Mouse (Mus musculus): Measurements from ENCODE around the gene Snw1.
A peak's percentile ranks its signal among the peaks of the same experiment; 100 is the strongest.
"Not testable (repeated sequence)": the region's sequence is repeated elsewhere in the genome, so short reads cannot be mapped to it uniquely, and the experiment has no call there.

Snw1 gene

DNA sequence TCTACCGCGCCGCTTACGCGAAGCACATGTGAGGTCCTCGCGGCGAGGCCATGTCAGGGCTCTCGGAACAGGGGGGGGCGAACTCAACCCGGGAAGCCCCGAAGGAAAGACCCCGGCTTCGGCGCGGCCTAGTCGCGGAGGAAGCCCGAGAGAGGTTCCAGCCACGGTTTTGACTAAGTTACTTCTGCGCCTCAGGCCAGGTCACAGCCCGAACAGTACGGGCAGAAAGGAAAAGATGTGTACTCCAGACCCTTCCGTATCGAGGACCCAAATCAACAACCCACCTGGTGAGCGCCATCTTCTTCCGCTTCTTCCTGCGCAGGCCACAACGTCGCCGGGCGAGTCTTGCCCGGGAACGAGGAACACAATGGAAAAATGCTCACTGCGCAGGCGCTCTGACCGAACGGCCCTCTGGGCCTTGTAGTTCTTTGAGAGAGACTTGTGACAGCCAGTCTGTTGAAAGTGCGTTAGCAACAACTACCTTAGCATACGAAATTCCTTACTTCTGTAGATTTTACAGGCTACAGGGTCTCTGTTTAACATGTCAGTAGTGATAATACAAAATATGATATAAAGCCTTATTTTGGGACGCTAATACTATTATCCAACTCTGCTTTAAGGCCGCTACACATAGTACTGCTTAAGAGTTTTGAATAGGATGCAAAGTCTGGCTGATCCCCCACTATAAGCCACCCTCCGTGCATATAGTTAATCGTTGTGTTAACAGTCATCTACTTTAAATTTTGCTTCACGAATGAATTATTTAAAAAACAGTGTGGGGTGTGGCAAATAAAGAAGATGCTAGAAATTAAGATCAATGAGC is at the start of gene Snw1:
TSS of gene Snw1 (minus strand) at position 311 of the 823 bp plus-strand sequence.
- peak; percentile 92 for DNase-seq

DNA sequence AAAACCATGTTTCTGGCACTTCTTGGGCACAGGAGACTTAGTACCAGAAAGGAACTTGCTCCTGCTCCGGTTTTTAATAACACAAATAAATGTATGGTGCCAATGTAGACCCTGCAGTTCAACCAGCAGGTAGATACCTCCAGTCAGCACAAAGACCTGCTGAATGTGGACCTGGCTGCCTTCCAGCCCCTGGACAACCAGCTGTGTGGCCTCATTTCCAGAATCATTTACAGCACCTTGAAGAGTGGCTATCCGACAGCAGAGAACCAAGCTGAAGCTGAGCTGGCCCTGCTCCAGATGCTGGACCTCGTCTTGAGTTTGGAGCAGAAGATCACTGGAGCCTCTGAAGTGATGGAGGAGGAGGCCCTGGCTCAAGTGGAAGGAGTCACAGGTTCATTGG is 47.5 kb upstream of the Snw1 start:
- DNase-seq: peak; percentile 2

GRCm38 (mm10) chr12:87514016-87514415 is 41.9 kb upstream of the Snw1 start, which contains the start of gene Gm8300:
Gene Gm8300 (plus strand): TSS chr12:87514316.
- not testable (repeated sequence) for DNase-seq

GRCm38 (mm10) chr12:87494421-87494820 is 22.3 kb upstream of the Snw1 start, which contains the start of gene Gm5788:
Gene Gm5788 (plus strand): TSS chr12:87494721.
- not testable (repeated sequence) for DNase-seq

DNA sequence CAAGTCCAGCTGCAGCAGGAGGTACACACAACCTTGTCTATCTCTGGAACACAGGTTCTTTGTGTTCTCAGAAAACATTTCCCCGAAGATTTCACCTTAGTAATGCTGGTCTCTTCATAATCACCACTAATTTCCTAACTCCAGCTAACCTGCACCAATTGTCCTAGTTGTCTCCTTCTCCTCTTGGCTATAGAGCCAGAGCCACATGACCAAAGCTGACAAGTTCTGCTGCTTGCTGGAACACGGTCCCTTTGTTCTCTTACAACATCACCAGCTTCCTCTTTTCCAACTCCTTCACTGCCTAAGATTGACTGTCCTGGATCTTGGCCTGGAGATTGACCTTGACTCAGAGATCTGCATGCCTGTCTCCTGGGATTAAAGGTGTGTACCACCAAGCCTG is 16.6 kb upstream of the Snw1 start:
- DNase-seq: not testable (repeated sequence)

GRCm38 (mm10) chr12:87482482-87482881 is 10.4 kb upstream of the Snw1 start:
- not testable (repeated sequence) for DNase-seq

- no peak for DNase-seq
Measured at GRCm38 (mm10) chr12:87474756-87475155, 2.7 kb upstream of the Snw1 start.

- DNase-seq: no peak
Measured at GRCm38 (mm10) chr12:87471421-87471963, 582 bp downstream of the Snw1 start.

DNA sequence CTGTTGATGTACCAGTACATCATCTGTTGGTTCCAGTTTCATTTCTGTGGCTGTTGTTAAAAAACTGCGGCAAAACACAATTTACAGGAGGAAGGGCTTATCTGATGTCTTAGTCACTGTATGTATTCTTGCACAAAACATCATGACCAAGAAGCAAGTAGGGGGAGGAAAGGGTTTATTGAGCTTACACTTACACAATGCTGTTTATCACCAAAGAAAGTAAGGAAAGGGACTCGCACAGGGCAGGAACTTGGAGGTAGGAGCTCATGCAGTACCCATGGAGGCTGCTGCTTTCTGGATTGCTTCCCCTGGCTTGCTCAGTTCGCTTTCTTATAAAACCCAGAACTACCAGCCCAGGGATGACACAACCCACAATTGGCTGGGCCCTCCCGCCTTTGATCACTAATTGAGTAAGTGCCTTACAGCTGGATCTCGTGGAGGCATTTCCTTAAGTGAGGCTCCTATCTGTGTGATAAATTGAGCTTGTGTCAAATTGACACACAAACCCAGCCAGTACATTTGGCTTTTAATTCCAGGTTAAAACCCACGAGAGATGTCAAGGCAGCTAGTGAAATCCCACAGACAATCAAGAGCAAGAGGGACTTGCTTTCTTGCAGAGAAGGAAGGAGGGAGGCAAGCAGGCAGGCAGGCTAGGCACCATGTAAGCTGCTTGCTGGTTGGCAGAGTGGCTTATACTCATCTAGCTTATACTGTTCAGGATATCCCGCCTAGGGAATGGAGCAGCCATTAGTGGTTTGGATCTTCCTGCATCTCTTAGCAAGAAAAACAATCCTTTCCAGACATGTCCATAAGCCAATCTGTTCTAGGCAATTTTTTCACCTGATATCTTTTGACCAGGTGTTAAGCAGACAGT is 1.6 kb downstream of the Snw1 start:
- DNase-seq: no peak

DNA sequence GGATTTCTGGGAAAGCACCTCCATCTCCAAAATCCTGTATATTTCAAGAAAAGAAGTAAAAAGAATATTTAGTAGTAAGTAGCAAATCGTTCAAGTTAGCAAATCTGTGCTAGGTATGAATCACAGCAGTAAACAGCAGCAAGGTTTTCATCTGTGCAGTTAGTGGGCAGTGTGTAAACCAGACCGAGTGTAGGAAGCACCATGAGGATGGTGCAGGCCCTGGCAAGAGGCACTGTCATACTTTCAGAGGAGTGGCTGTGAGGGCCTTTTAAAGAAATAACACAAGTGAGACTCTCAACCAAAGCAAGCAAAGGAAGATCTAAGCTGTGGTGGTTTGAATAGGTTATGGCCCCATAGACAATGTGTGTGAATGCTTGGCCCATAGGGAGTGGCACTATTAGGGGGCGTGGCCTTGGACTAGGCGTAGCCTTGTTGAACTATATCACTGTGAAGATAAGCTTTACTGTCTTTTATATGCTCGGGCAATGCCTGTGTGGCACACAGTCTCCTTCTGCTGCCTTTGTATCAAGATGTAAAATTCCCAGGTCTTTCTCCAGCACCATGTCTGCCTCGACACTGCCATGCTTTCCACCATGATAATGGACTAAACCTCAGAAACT is 7.3 kb downstream of the Snw1 start:
- no peak for DNase-seq

- no peak for DNase-seq
Measured at GRCm38 (mm10) chr12:87449456-87449855, 22.6 kb downstream of the Snw1 start.

- DNase-seq: no peak
Measured at GRCm38 (mm10) chr12:87444211-87444610, 27.9 kb downstream of the Snw1 start.

DNA sequence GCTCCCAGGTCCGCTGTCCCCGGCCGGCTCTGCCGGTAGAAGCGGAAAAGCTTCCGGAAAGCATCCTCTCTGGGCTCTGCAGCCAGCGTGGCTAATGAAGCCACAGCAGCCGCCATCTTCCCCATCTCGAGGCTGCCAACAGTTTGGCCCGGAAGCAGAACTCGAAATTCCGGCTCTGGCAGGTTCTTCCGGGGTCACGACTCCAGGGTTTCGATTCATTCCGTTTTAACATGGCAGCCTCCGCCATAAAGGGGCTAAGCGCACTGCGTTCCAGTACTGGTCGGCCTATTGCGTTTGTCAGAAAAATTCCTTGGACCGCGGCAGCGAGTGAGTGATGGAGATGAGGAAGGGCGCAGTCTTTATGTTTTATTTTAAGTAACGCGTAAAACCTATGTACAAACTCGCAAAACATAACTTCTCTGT is 28.4 kb downstream of the Snw1 start, which contains the start of the genes Slirp and Alkbh1:
TSS of gene Slirp (plus strand) at position 197 of the 423 bp plus-strand sequence.
TSS of gene Alkbh1 (minus strand) at position 318 of the 423 bp plus-strand sequence.
- peak; percentile 89 for DNase-seq

DNA sequence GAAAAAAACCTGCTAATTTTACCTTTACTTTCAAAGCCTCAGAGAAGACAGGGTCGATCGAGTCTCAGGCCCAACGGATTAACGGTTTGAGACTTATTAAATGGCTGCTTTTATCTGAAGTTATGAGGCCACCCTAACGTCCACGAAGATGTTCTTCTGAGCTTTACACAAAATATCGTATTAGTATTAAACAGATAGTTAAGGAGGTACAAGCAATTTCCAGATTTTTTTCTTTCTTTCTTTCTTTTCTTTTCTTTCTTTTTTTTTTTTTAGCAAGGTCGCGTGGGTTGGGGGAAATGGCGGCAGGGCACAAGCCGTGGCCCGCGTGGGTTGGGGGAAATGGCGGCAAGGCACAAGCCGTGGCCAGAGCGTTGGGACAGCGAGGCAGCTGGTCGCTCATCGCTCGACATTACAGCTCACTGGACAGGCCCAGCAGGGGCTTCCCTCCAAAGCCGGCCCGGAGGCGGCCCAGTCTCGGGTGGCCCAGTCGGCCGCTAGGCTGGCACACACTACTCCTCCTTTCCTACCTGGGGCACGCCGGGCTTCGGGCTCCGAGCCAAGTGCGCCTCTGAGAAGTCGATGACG is 28.9 kb downstream of the Snw1 start:
- DNase-seq: no peak

GRCm38 (mm10) chr12:87442177-87443114 is 29.6 kb downstream of the Snw1 start:
- no peak for DNase-seq

DNA sequence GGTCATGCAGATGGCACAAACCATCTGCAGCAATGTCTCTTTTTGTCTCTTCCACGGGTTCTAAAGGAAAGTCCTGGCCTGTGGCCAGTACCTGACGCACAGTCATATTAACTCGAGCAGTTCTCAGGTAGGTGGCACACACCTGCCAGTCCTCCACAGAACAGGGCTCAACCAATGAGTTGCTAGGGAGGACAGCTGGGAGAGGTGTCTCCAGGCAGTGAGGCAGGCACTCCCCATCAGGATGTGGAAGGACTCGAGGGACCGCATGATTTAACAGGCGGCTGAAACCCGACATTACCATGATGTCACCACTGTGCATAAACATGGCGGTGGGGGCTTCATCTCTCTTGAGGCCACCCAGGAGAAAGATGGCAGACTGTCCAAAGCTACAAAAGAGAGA is 43.2 kb downstream of the Snw1 start:
- no peak for DNase-seq

- DNase-seq: no peak
Measured at GRCm38 (mm10) chr12:87428295-87428694, 43.8 kb downstream of the Snw1 start.

DNA sequence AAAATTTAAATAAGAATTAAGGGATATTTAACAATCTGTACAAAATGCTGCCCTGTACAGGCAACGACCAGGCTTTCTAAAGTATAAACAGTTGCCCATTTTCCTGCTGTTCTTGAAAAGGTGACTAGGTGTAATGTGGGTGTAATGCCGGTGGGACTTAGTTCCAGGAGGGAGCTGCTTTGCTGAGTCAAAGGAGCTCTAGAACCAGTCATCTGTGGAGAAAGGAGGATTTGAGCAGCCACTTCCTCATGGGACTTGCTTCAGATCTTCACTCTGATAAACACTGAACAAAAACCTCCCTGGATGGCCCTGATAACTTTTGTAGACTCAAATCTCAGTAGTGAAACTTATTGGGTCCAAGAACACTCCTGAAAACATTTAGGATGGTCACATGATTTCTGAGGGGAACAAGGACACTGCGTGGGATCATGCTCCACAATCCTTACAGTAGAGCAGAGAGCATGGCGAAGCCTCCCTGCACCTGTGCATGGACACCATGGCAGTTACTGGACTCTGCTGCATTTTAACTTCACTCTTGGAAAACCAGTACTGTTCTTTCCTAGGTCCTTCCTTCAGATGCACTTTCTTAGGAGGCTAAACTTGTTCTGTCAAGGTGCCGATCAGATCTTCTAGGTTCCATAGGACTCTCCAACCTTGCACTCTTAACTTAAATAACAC is 45.6 kb downstream of the Snw1 start:
- DNase-seq: no peak

DNA sequence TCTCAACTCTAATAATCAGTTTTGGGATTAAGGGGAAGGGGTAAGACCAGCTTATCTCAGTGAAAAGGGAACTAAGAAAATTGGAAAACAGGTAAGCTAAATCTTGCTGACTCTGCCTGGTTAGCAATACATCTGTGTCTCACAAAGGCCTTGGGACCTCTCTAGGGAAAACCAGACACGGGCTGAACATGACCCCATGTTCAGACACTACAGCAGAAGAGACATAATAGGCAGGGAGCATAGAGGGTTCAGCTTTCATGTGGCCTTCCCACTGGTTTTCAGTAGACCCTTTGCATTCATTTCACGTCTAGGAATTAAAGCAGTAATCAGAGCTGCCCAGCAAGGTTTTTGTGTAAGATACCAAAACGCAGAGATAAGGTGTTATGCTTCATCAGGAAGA is 47.6 kb downstream of the Snw1 start:
- DNase-seq: no peak

- DNase-seq: no peak
Measured at GRCm38 (mm10) chr12:87423700-87424099, 48.4 kb downstream of the Snw1 start.

Measured in right cerebral cortex, postnatal 4 days (tissue).